Comparison of ENCODE assay signal across 10 mouse cellular contexts in the genomic region with DNA sequence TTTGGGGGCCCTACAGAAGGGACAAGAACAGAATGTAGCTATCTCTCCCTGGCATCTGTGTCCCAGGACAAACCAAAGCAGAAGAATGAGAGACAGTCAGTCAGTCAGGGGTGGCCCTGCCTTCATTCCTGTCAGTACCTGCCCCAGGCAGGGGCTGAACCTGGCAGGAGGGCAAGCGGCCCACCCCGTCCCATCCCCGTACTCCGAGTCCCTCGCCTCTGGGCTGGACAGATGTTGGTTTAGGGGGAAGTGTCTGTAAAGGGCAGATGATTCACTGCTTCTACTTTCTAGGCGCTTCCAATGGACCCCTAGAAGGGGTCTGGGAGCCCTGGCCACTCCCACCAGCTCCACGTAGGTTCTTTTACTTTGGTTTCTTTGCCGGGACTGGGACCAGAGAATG. TPM values are rescaled to one million over a fixed set of nuclear protein-coding genes. Genes with fewer than 3 reads are reported as not detected.
A peak's percentile ranks its signal among the peaks of the same experiment; 100 is the strongest.
DNase-seq lines count a peak whose midpoint lies in the region; ATAC-seq and TF ChIP-seq lines count a peak whose summit lies in the region.
"Had no signal": no experiment of that assay in that cellular context is flagged by ENCODE, and none has a peak within 500 bp of the region (broad histone marks: within the 10 kb centered on the region; RNA-seq: fewer than 3 reads in every experiment).

No protein-coding gene starts in this region.

- no peak overlapping the region for H3K27ac ChIP-seq in lung, embryonic 16.5 days (ENCODE audit: low read length)
- no peak overlapping the region for H3K27ac ChIP-seq in forebrain, embryonic 12.5 days
- H3K27ac ChIP-seq in intestine, embryonic 16.5 days (ENCODE audit: low read length) = no peak overlapping the region
- H3K27ac ChIP-seq in small intestine, adult 2 months (ENCODE audit: insufficient read depth, low read depth, low read length) = no peak overlapping the region

- no peaks in the 10 kb centered on the region for H3K9me3 ChIP-seq in lung, embryonic 16.5 days (ENCODE audit: control insufficient read depth, low read length)
- H3K9me3 ChIP-seq in forebrain, embryonic 12.5 days = no peaks in the 10 kb centered on the region
- H3K9me3 ChIP-seq in intestine, embryonic 16.5 days (ENCODE audit: control insufficient read depth, low read length) = no peaks in the 10 kb centered on the region

- H3K4me3 ChIP-seq in lung, embryonic 16.5 days (ENCODE audit: low read length) = peak overlapping the region; percentile 55
- peak overlapping the region; percentile 39 for H3K4me3 ChIP-seq in forebrain, embryonic 12.5 days (replicated peaks)
- H3K4me3 ChIP-seq in intestine, embryonic 16.5 days (ENCODE audit: low read length) = peak overlapping the region; percentile 44
- peak overlapping the region; percentile 55 for H3K4me3 ChIP-seq in small intestine, adult 2 months (ENCODE audit: low read depth, low read length)

- peaks cover 2% of the 10 kb centered on the region; the same call in 1 of the 2 replicates for H3K27me3 ChIP-seq in lung, embryonic 16.5 days (ENCODE audit: control insufficient read depth, insufficient read depth, low read depth, low read length)
- peaks cover 25% of the 10 kb centered on the region for H3K27me3 ChIP-seq in forebrain, embryonic 12.5 days
- peaks cover 7% of the 10 kb centered on the region; the same call in 1 of the 2 replicates for H3K27me3 ChIP-seq in intestine, embryonic 16.5 days (replicated peaks; ENCODE audit: control insufficient read depth, insufficient read depth, low read length)
- peaks cover 9% of the 10 kb centered on the region for H3K27me3 ChIP-seq in small intestine, adult 2 months (ENCODE audit: control insufficient read depth, insufficient read depth, low read length)

- no peak for DNase-seq in lung, postnatal 25 days (ENCODE audit: low spot score)
- DNase-seq in embryo, embryonic 10 days (ENCODE audit: low spot score) = no peak
- no peak for DNase-seq in gastrocnemius, postnatal 10 days
- DNase-seq: cerebellum, adult 9-10 months; liver, postnatal 0 days; right cerebral cortex, postnatal 14 days had no signal

- no peaks in the 10 kb centered on the region for H3K36me3 ChIP-seq in lung, embryonic 16.5 days (ENCODE audit: control insufficient read depth, insufficient read depth, low read length)
- H3K36me3 ChIP-seq in forebrain, embryonic 12.5 days (replicated peaks) = no peaks in the 10 kb centered on the region
- H3K36me3 ChIP-seq in intestine, embryonic 16.5 days (ENCODE audit: control insufficient read depth, insufficient read depth, low read length) = no peaks in the 10 kb centered on the region
- H3K36me3 ChIP-seq in small intestine, adult 2 months (ENCODE audit: control insufficient read depth, insufficient read depth, low read length) = no peaks in the 10 kb centered on the region

- H3K4me1 ChIP-seq in lung, embryonic 16.5 days (replicated peaks; ENCODE audit: control insufficient read depth, insufficient read depth, low read length) = peaks cover 24% of the 10 kb centered on the region
- H3K4me1 ChIP-seq in forebrain, embryonic 12.5 days = peaks cover 25% of the 10 kb centered on the region
- peaks cover 18% of the 10 kb centered on the region for H3K4me1 ChIP-seq in intestine, embryonic 16.5 days (ENCODE audit: control insufficient read depth, insufficient read depth, low read length)
- peaks cover 3% of the 10 kb centered on the region for H3K4me1 ChIP-seq in small intestine, adult 2 months (ENCODE audit: control insufficient read depth, insufficient read depth, insufficient read length, low read length)

- H3K9ac ChIP-seq in lung, embryonic 16.5 days (ENCODE audit: low read length) = peak overlapping the region; percentile 70
- H3K9ac ChIP-seq in forebrain, embryonic 12.5 days = 0 out of 2 replicates have a peak overlapping the region, but pooled peaks have one; percentile 50
- H3K9ac ChIP-seq in intestine, embryonic 16.5 days (ENCODE audit: low read depth, low read length) = peak overlapping the region; percentile 56
- H3K9ac ChIP-seq: liver, postnatal 0 days had no signal

- no peak for TF ChIP-seq CTCF in small intestine, adult 2 months (IDR thresholded peaks at IDR 0.05; ENCODE audit: extremely low read depth, insufficient read length, insufficient replicate concordance, low read depth, low read length)

- WGBS in lung, embryonic 16.5 days = 24% methylated on average over 8 of the region's 8 CpGs
- WGBS in forebrain, embryonic 12.5 days = 40% methylated on average over 8 of the region's 8 CpGs
- 43% methylated on average over 8 of the region's 8 CpGs for WGBS in intestine, embryonic 16.5 days
- 56% methylated on average over 8 of the region's 8 CpGs for WGBS in small intestine, adult 2 months

- no peak for ATAC-seq in lung, embryonic 16.5 days (ENCODE audit: low read depth)
- no peak for ATAC-seq in forebrain, embryonic 12.5 days (ENCODE audit: low FRiP score)
- peak; percentile 16; the same call in 1 of the 2 replicates for ATAC-seq in intestine, embryonic 16.5 days
- ATAC-seq: liver, postnatal 0 days had no signal

- peak overlapping the region; percentile 69 for H3K4me2 ChIP-seq in lung, embryonic 16.5 days (ENCODE audit: low read depth, low read length)
- peak overlapping the region; percentile 73 for H3K4me2 ChIP-seq in forebrain, embryonic 12.5 days
- H3K4me2 ChIP-seq in intestine, embryonic 16.5 days (ENCODE audit: low read depth, low read length) = peak overlapping the region; percentile 64

- no peak for TF ChIP-seq POLR2A in small intestine, adult 2 months (IDR thresholded peaks at IDR 0.05; ENCODE audit: low read depth, low read length)

RNA-seq across cellular contexts. Expression of gene Ptges, which starts 27.4 kb away (rescaled TPM):
- 27.9 and 30.3 TPM in 2 replicates for polyA plus RNA-seq in lung, embryonic 16.5 days (2015; fragmentation: Nextera tagmentation; extraction: Ambion mirVana)
- 2.5 and 2.7 TPM in 2 replicates for polyA plus RNA-seq in forebrain, embryonic 12.5 days (2016; fragmentation: Nextera tagmentation; extraction: Ambion mirVana)
- 3.9 and 4.0 TPM in 2 replicates for polyA plus RNA-seq in intestine, embryonic 16.5 days (2015; fragmentation: Nextera tagmentation; extraction: Ambion mirVana)
- polyA plus RNA-seq in small intestine, adult 2 months (2012; rRNA removed) = 5.9 and 10.9 TPM in 2 replicates
- 1 to 10 TPM; 7.4 to 9.0 TPM for total RNA-seq in gastrocnemius, postnatal 10 days (2021)

RNA-seq across cellular contexts. Expression of gene Tor1b, which starts 50.5 kb away (rescaled TPM):
- 35.0 and 38.4 TPM in 2 replicates for polyA plus RNA-seq in lung, embryonic 16.5 days (2015; fragmentation: Nextera tagmentation; extraction: Ambion mirVana)
- 24.1 and 27.3 TPM in 2 replicates for polyA plus RNA-seq in forebrain, embryonic 12.5 days (2016; fragmentation: Nextera tagmentation; extraction: Ambion mirVana)
- polyA plus RNA-seq in intestine, embryonic 16.5 days (2015; fragmentation: Nextera tagmentation; extraction: Ambion mirVana) = 20.9 and 21.7 TPM in 2 replicates
- 8.0 and 8.2 TPM in 2 replicates for polyA plus RNA-seq in small intestine, adult 2 months (2012; rRNA removed)
- total RNA-seq in gastrocnemius, postnatal 10 days (2021) = 10 to 100 TPM; 20.9 to 23.4 TPM
